Mouse (Mus musculus): ENCODE measurements around the gene Ghsr. TPM values are rescaled to one million over a fixed set of nuclear protein-coding genes. Genes with fewer than 3 reads are reported as not detected.
"Not testable (repeated sequence)": the region's sequence is repeated elsewhere in the genome, so short reads cannot be mapped to it uniquely, and the experiment has no call there.

Ghsr gene
- total and polyA plus RNA-seq, 3 experiments, result not detected

DNA sequence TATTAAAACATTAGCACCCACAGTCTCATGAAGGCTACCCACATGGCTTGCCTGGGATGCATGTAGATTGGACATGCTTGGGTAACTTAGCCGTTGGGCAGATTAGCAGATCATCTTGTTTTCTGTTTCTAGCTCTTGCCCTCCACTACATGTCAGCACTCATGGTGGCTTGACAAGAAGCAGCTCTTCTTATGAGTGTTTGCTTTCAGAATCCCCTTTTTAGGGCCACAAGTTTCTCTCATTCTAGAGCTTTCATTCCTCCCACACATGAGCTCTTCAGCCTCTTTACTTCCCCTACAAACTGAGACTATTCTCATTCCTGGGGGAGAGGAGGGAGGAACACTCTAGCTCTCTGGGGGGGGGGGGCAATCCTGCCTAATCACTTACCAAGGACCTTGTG is 18.8 kb downstream of the Ghsr start:
- no peaks in the 10 kb centered on the region for H3K36me3 ChIP-seq (replicated peaks in 1 of 2; ENCODE audit: control insufficient read depth in 1 of 2, insufficient read depth in 1 of 2, low read length in 1 of 2)
- H3K79me2 ChIP-seq (replicated peaks; ENCODE audit: control insufficient read depth, extremely low read depth, insufficient read depth, poor library complexity, severe bottlenecking), result no peaks in the 10 kb centered on the region
- no peak overlapping the region for H3K4me3 ChIP-seq (replicated peaks in 1 of 3; ENCODE audit: low read depth in 2 of 3, low read length in 2 of 3, poor library complexity in 1 of 3)
- peak; percentile 11 for DNase-seq (ENCODE audit: extremely low read depth)
- H3K9me3 ChIP-seq (replicated peaks; ENCODE audit: low read length), result peaks cover 2% of the 10 kb centered on the region
- peaks cover 2 to 4% of the 10 kb centered on the region in 2 experiments; a peak in 1 of 4 replicates for H3K4me1 ChIP-seq (ENCODE audit: control insufficient read depth in 1 of 2, insufficient read depth in 2 of 2)
- H3K4me2 ChIP-seq (ENCODE audit: insufficient read depth, low read depth, poor library complexity, severe bottlenecking), result no peak overlapping the region
- in situ Hi-C loops (cut with MboI; ENCODE audit: low pct_ligation_motif_present, low pct_unique_long_range_greater_than_20kb, low sequenced_read_pairs) (no loop called here), dilution Hi-C loops (cut with MboI; ENCODE audit: extremely low pct_ligation_motif_present, extremely low pct_unique_long_range_greater_than_20kb, low sequenced_read_pairs) (no loop called here)
- H3K9ac ChIP-seq (ENCODE audit: insufficient read depth, low read depth), result no peak overlapping the region
- H3K27me3 ChIP-seq (replicated peaks), result no peaks in the 10 kb centered on the region
- no peak overlapping the region for H3K27ac ChIP-seq (ENCODE audit: insufficient read depth, low read depth)
- TF ChIP-seq EP300 (IDR thresholded peaks at IDR 0.05; ENCODE audit: low read length) (peak; percentile 51; the same call in 1 of the 2 replicates), CTCF (conservative IDR thresholded peaks at IDR 0.05 in 1 of 2, IDR thresholded peaks at IDR 0.05 in 1 of 2; ENCODE audit: low read depth in 2 of 2, low read length in 2 of 2) (no peak), CHD2 (IDR thresholded peaks at IDR 0.05; ENCODE audit: low read length) (0 out of 2 replicates have a peak, but pooled peaks have one; percentile 25), NRF1 (IDR thresholded peaks at IDR 0.05; ENCODE audit: low read depth, low read length) (no peak), IRF4 (IDR thresholded peaks at IDR 0.05; ENCODE audit: low read depth, low read length) (0 out of 2 replicates have a peak, but pooled peaks have one; percentile 54), TBP (conservative IDR thresholded peaks at IDR 0.05; ENCODE audit: low read depth, low read length) (no peak), BHLHE40 (IDR thresholded peaks at IDR 0.05; ENCODE audit: low read depth, low read length) (0 out of 2 replicates have a peak, but pooled peaks have one; percentile 11), RCOR1 (conservative IDR thresholded peaks at IDR 0.05; ENCODE audit: low read depth, low read length) (no peak), USF1 (IDR thresholded peaks at IDR 0.05; ENCODE audit: low read depth, low read length) (no peak)

DNA sequence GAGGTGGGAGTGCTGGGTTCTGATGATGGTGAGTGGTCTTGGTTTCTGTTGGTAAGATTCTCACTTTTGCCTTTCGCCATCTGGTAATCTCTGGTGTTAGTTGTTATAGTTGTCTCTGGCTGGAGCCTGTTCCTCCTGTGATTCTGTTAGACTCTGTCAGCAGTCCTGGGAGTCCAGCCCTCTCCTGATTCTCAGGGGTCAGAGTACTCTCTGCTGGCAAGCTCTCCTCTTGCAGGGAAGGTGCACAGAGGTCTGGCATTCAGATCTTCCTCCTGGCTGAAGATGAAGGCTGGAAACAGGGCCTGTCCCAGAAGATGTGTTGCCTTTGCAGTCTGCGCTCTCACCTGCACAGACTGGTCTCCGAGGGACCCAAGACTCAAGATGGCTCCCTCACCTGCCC is 29.8 kb downstream of the Ghsr start:
- H3K27ac ChIP-seq (ENCODE audit: insufficient read depth, low read depth); H3K4me1 ChIP-seq (ENCODE audit: control insufficient read depth in 1 of 2, insufficient read depth in 2 of 2); H3K9ac ChIP-seq (ENCODE audit: insufficient read depth, low read depth); H3K36me3 ChIP-seq (replicated peaks in 1 of 2; ENCODE audit: control insufficient read depth in 1 of 2, insufficient read depth in 1 of 2, low read length in 1 of 2); H3K79me2 ChIP-seq (replicated peaks; ENCODE audit: control insufficient read depth, extremely low read depth, insufficient read depth, poor library complexity, severe bottlenecking); H3K4me3 ChIP-seq (replicated peaks in 1 of 3; ENCODE audit: low read depth in 2 of 3, low read length in 2 of 3, poor library complexity in 1 of 3); H3K4me2 ChIP-seq (ENCODE audit: insufficient read depth, low read depth, poor library complexity, severe bottlenecking); H3K9me3 ChIP-seq (replicated peaks; ENCODE audit: low read length); in situ Hi-C loops (cut with MboI; ENCODE audit: low pct_ligation_motif_present, low pct_unique_long_range_greater_than_20kb, low sequenced_read_pairs); dilution Hi-C loops (cut with MboI; ENCODE audit: extremely low pct_ligation_motif_present, extremely low pct_unique_long_range_greater_than_20kb, low sequenced_read_pairs); H3K27me3 ChIP-seq (replicated peaks); DNase-seq (ENCODE audit: extremely low read depth): not testable (repeated sequence)

DNA sequence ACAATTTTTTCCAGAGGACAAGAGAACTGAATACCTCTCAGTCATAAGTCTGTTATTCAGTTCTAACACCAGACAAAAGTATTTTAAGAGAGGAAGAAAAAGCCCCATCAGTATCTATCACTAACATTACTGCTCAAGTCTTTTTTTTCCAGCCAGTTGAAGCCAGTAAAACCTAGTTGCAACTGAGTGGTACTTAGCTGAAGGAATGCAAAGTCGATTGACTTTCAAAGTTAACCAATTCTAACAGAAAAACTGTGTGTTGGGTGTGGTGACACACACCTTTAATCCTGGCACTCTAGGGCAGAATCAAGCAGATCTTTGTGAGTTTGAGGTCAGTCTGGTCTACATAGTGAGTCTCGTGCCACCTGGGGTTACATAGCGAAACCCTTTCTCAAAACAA is 35.3 kb downstream of the Ghsr start:
- H3K27ac ChIP-seq (ENCODE audit: insufficient read depth, low read depth), result no peak overlapping the region

More for the DNA sequence above, 35.3 kb downstream of the Ghsr start:
- peaks cover 9 to 24% of the 10 kb centered on the region in 2 experiments for H3K4me1 ChIP-seq (ENCODE audit: control insufficient read depth in 1 of 2, insufficient read depth in 2 of 2)
- dilution Hi-C loops (cut with MboI; ENCODE audit: extremely low pct_ligation_motif_present, extremely low pct_unique_long_range_greater_than_20kb, low sequenced_read_pairs), result no loop called here
- no peaks in the 10 kb centered on the region for H3K9me3 ChIP-seq (replicated peaks; ENCODE audit: low read length)
- no peaks in the 10 kb centered on the region for H3K36me3 ChIP-seq (replicated peaks in 1 of 2; ENCODE audit: control insufficient read depth in 1 of 2, insufficient read depth in 1 of 2, low read length in 1 of 2)
- in situ Hi-C loops (cut with MboI; ENCODE audit: low pct_ligation_motif_present, low pct_unique_long_range_greater_than_20kb, low sequenced_read_pairs), result no loop called here
- H3K79me2 ChIP-seq (replicated peaks; ENCODE audit: control insufficient read depth, extremely low read depth, insufficient read depth, poor library complexity, severe bottlenecking), result no peaks in the 10 kb centered on the region
- no peaks in the 10 kb centered on the region for H3K27me3 ChIP-seq (replicated peaks)
- no peak overlapping the region for H3K4me3 ChIP-seq (replicated peaks in 1 of 3; ENCODE audit: low read depth in 2 of 3, low read length in 2 of 3, poor library complexity in 1 of 3)
- no peak for DNase-seq (ENCODE audit: extremely low read depth)
- no peak overlapping the region for H3K9ac ChIP-seq (ENCODE audit: insufficient read depth, low read depth)
- TF ChIP-seq ZC3H11A (IDR thresholded peaks at IDR 0.05; ENCODE audit: low read depth, low read length) (no peak), GABPA (IDR thresholded peaks at IDR 0.05; ENCODE audit: insufficient replicate concordance, low read depth, low read length) (no peak), CTCF (conservative IDR thresholded peaks at IDR 0.05 in 1 of 2, IDR thresholded peaks at IDR 0.05 in 1 of 2; ENCODE audit: low read depth in 2 of 2, low read length in 2 of 2) (no peak), EP300 (IDR thresholded peaks at IDR 0.05; ENCODE audit: low read length) (no peak), CHD2 (IDR thresholded peaks at IDR 0.05; ENCODE audit: low read length) (no peak), ETS1 (conservative IDR thresholded peaks at IDR 0.05; ENCODE audit: low read depth, low read length) (no peak), TCF12 (IDR thresholded peaks at IDR 0.05; ENCODE audit: low read depth, low read length) (no peak), MAZ (IDR thresholded peaks at IDR 0.05; ENCODE audit: low read depth, low read length) (no peak), NELFE (IDR thresholded peaks at IDR 0.05; ENCODE audit: low read depth, low read length) (no peak), SIN3A (IDR thresholded peaks at IDR 0.05; ENCODE audit: low read length) (no peak), MAX (IDR thresholded peaks at IDR 0.05; ENCODE audit: low read length) (no peak), ELF1 (IDR thresholded peaks at IDR 0.05; ENCODE audit: low read depth, low read length) (no peak), NRF1 (IDR thresholded peaks at IDR 0.05; ENCODE audit: low read depth, low read length) (no peak), HCFC1 (IDR thresholded peaks at IDR 0.05; ENCODE audit: low read depth, low read length) (no peak), MXI1 (IDR thresholded peaks at IDR 0.05; ENCODE audit: low read depth, low read length) (no peak), PAX5 (IDR thresholded peaks at IDR 0.05; ENCODE audit: low read length) (no peak), JUND (conservative IDR thresholded peaks at IDR 0.05; ENCODE audit: low read depth, low read length) (no peak)
- no peak overlapping the region for H3K4me2 ChIP-seq (ENCODE audit: insufficient read depth, low read depth, poor library complexity, severe bottlenecking)

Data from CH12.LX (cell line).